Mouse (Mus musculus) gastrocnemius, postnatal 14 days (tissue): ENCODE measurements around the gene Clec2g. TPM values are rescaled to one million over a fixed set of nuclear protein-coding genes. Genes with fewer than 3 reads are reported as not detected.
"Not testable (repeated sequence)": the region's sequence is repeated elsewhere in the genome, so short reads cannot be mapped to it uniquely, and the experiment has no call there.

Experiments
- DNase-seq: peaks from one replicate; pipeline ENCODE4 v3.0.0; 2021; ENCODE audit warnings: mixed read lengths
- intact Hi-C: fragments of 180-260 bp; cut with DNase I; formaldehyde crosslinking; loops from one replicate; pipeline ENCODE4 v1.15.1; 2025; ENCODE audit warnings: low total_unique reads
- microRNA-seq, 2 experiments: library from miRNA; unstranded; fragments of <30 nt; microRNA quantifications; one replicate each; pipeline ENCODE4 v1.2.0; 2021
- total RNA-seq, 2 experiments: library from RNA; stranded (reverse); gene quantifications; 2 replicates each; pipeline ENCODE4 v1.2.3; 2021

The Clec2g gene
- total RNA-seq, 2 experiments from 2014 or later, result 2.0 to 3.6 TPM

DNA sequence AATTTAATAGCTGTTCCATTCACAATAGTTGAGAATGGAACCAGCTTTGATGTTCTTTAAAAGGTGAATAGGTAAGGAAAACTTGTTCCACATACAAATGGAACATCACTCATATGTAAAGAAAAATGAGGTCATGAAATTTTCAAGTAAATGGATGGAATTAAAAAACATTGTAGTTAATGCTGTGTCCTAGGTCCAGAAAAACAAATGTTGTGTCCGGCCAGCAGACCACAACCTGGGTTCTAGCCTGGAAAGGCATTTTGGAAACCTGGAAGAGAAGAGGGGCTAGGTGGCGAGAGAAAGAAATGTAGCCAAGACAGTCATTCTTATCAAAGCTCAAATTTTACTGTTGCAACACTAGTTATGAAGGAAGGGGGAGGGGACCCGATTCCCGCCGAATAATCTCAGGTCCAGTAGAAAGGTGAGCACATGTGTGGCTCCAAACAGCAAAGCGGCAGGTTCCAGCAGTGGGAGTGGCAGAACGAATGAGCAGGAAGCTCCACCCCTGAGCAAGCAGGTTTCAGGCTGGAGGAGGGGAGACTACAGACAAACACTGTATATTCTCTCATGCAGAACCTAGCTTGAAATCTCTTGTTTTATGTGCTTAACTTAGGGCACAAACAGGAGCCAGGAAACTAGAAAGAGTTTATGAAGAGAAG lies 75.8 kb downstream of the Clec2g start:
- DNase-seq, intact Hi-C loops: not testable (repeated sequence)

DNA sequence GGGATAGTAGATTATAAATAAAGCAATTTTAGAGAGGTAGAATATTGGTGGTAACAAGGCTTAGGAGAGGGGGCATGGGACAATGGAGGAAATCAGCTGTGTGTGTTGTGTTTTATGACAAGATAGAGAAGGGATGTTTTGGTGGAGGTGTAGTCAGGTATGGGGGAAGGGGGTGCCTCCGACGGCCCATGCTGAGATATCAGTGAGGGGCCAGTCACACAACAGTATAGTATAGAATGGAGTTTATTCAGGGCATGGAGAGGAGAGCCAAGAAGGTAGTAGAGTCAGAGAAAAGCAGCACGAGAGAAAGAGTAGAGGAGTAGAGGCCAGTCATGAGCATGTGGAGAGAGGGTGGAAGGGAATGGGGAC lies 76.3 kb downstream of the Clec2g start:
- intact Hi-C loops, result no loop called here
- DNase-seq, result no peak

DNA sequence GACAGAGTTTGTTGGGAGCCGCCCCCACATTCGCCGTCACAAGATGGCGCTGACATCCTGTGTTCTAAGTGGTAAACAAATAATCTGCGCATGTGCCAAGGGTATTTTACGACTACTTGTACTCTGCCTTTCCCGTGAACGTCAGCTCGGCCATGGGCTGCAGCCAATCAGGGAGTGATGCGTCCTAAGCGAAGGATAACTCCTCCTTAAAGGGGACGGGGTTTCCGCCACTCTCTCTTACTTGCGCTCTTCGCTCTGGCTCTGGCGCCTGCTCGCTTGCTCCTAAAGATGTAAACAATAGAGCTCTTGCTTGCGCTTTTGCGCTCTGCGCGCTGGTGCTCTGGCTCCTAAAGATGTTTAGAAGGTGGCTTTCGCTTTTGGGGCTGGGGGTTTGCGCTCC lies 77.8 kb downstream of the Clec2g start:
- intact Hi-C loops, DNase-seq: not testable (repeated sequence)

DNA sequence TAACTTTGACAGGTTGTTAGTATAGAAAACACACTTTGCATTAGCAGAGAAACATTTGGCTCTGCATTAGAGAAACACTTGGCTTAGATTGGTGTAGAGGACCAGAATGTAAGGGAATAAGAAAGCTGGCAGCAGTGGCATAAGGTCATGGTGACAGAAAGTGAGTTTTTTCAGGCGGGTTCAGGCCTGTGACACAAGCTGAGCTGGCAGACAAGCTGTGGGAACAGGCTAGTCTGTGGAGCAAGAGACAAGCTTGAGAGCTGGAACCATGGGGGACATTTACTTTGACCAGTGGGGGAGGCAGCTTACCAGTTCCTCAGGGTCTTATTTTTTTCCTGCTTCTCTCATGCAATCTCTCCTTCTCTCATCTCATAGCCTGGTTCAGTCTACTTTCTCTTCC lies 78.8 kb downstream of the Clec2g start:
- intact Hi-C loops, result no loop called here
- no peak for DNase-seq

DNA sequence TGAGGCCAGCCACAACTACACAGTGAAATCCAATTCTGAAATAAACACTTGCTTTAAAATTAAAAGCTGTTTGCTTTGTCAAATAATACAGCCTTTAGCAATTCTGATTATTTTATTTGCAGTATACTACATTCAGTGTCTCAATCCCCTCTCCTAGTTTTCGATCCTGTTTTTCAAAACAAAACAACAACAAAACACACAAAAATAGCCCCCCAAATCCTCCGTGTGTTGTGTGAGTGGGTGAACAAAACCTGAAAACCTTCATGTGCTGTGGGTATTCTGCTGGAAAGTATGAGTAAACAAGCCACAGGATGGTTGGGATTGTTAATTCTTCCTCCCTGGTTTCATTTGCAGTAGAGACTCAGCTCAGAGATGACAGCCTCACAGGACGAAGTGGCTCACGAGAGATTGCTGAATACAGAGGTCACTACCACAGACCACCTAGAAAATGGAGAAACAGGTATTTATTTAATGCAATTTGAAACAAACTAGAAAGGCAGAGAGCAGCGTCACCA lies 79.6 kb downstream of the Clec2g start:
- DNase-seq, result no peak
- intact Hi-C loops, result no loop called here

DNA sequence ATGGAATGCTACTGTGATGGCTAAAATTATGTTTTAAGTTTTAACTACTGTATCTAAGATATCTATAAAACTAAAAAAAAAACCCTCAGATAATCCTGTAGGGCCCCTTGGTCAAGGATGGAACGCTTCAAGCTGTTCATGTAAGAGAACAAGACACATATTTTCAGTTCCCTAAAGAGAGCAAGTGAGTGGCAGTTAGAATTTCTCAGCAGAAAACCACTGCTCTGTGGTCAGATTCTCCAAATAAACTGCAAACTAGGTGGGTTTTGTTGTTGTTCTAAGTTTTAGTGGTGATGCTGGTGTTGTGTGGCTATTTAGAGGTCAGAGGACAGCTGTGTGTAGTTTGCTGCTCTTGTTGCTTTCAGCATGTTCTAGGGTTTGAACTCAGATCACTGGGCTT lies 80.2 kb downstream of the Clec2g start:
- intact Hi-C loops, result no loop called here
- no peak for DNase-seq

DNA sequence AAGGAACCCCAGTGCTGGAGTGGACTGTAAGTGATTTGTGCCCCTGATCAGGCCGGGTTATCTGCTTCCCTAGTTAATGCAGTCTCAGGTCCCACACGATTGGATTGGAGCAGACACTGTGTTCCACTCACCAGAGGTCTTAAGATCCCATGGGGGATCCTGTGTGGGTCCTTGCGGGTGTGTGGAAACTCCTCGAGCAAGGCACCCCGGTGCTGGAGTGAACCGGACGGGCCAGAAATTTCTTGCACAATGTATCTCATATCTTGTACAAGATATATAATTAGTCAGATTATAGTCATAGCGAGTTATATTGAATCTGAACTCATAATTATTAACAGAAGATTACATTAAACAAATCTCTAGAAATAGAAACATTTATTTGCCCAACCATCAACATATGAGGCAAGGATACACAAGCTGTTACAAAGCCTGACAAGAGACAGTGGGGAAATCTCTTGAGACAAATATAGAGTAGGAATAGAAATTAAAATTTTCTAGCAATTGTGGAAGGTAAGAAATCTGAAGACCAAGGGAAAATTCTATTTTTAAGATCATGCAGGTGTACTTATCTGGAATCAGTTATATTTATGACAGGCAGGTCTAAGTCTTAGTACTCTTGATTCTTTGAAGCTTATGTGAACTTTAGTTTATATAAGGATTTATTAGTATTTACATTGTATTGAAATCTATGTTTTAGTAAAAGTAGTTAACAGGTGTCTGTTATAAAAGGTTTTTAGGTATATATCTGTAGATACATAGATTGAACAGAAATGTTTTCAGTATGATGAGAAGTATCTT lies 93.5 kb downstream of the Clec2g start:
- DNase-seq, result no peak
- intact Hi-C loops, result no loop called here

DNA sequence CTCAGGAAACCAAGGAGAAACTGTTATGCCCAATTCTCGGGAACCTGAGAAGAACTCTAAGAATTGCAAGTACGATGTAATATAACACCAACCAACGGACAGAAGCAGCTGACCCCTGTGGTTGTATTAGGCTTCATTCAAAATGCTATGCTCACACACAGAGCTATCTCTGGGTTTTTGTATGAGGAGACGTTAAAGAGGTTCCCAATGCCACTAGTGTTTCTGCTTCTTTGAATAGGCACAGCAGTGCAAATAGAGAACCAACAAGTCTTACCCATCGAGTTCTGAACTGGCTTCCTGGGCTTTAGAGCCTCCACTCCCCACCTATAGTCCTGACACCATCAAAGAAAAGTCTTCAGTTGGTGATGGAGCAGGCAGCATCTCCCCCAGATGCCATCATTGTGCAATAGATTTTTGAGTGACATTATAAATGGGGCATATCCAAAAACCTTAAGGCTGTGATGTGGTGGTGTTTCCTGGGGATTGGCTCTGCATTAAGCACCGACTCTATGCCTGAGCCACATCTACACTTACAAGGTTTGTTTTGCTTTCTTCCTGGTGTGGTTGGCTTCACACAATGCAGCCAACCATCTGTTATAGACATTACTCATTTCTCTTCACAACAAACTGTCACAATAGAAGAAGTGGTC lies 96.1 kb downstream of the Clec2g start:
- intact Hi-C loops, result no loop called here
- no peak for DNase-seq

DNA sequence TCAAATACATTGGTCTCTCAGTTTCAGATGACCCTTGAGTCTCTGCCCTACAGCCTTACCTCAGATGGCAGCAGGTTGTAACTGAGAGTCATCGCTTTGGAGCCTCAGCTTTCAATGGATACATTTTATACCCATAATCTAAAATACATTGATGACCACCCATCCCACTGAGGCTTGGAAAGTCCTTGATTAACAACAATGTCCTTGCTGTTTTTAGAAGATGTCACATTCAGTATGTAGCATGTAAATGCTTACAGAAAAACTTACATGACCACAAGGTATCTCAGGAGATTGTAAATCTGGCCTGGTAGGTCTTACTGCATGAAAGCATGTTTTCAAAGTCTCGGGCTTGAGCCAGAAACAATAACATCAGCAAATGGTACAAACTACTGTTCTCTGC lies 96.8 kb downstream of the Clec2g start:
- intact Hi-C loops, result no loop called here
- DNase-seq, result no peak

DNA sequence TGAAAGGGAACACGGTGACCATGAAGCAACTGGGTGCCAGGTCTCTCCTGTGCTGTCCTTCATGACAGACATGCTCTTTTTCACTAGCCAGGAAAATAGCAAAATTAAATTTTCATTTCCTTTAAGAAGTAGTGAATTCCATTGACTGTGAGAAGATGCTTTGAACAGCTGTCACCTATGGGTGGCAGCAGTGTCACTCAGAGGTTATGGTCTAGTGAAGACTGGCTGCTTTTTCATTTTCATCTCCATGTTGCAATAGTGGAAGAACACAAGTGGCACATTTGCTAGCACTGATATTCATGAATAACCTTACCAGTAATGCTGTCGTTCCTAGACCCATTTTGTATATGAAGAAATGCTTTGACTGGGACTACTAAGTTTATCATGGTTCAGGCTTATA lies 99.2 kb downstream of the Clec2g start:
- DNase-seq, result no peak
- intact Hi-C loops, result no loop called here

Small RNA genes within 50 kb of the gene (microRNA-seq; reads per million reads assigned to microRNA genes)
- gene Gm27336, result 0 reads per million in 2 experiments
- gene Mir7649, result 0 reads per million in 2 experiments

Other genes starting within 250 kb of the Clec2g start
- not detected for gene Klrb1, start 211.3 kb upstream of the Clec2g start, total RNA-seq
- under 1 TPM in 1 of 2 experiments, not detected in 1; 0.14 TPM for gene Klrb1c, start 145.2 kb upstream of the Clec2g start, total RNA-seq
- gene Gm44511, start 108.1 kb upstream of the Clec2g start, total RNA-seq, result not detected
- gene Klrb1b, start 108.0 kb upstream of the Clec2g start, total RNA-seq, result not detected
- not detected for gene Clec2i, start 46.8 kb upstream of the Clec2g start, total RNA-seq
- under 1 TPM in 1 of 2 experiments, not detected in 1; 0.13 TPM for gene BC035044, start 43.3 kb upstream of the Clec2g start, total RNA-seq
- not detected for gene Klrb1f, start 111.5 kb downstream of the Clec2g start, total RNA-seq
- under 1 TPM; 0.25 to 0.35 TPM for gene Clec2e, start 166.5 kb downstream of the Clec2g start, total RNA-seq
- gene Clec2d, start 246.2 kb downstream of the Clec2g start, total RNA-seq, result 10 to 100 TPM; 42.2 to 57.2 TPM